Mouse (Mus musculus) heart, adult 11 months (tissue): ENCODE data around the gene 4930558K02Rik.

Experiments used
- DNase-seq: peaks from one replicate; pipeline ENCODE4 v3.0.0; 2022

4930558K02Rik gene

GRCm38 (mm10) chr1:161991846-161992245 is 12.4 kb upstream of the 4930558K02Rik start:
- DNase-seq, result peak; percentile 81

GRCm38 (mm10) chr1:161990684-161991578 is 11.5 kb upstream of the 4930558K02Rik start:
- no peak for DNase-seq

- DNase-seq, result peak; percentile 97
Measured at GRCm38 (mm10) chr1:161983979-161984566, 4.6 kb upstream of the 4930558K02Rik start.

GRCm38 (mm10) chr1:161983451-161983850 is 4.0 kb upstream of the 4930558K02Rik start:
- DNase-seq, result peak; percentile 95

- peak; percentile 63 for DNase-seq
Measured at GRCm38 (mm10) chr1:161980626-161981298, 1.3 kb upstream of the 4930558K02Rik start.

GRCm38 (mm10) chr1:161980046-161980445 is 610 bp upstream of the 4930558K02Rik start:
- no peak for DNase-seq

- DNase-seq, result peak; percentile 70
Measured at GRCm38 (mm10) chr1:161978173-161978700, 1.2 kb downstream of the 4930558K02Rik start.

GRCm38 (mm10) chr1:161977331-161977730 is 2.1 kb downstream of the 4930558K02Rik start:
- peak; percentile 96 for DNase-seq

GRCm38 (mm10) chr1:161976255-161977182 is 2.9 kb downstream of the 4930558K02Rik start:
- peak; percentile 94 for DNase-seq

- DNase-seq, result peak; percentile 52
Measured at GRCm38 (mm10) chr1:161972233-161972632, 7.2 kb downstream of the 4930558K02Rik start.

- DNase-seq, result peak; percentile 83
Measured at GRCm38 (mm10) chr1:161970874-161971273, 8.6 kb downstream of the 4930558K02Rik start.

- peak; percentile 99 for DNase-seq
Measured at GRCm38 (mm10) chr1:161968589-161969407, 10.6 kb downstream of the 4930558K02Rik start, which contains the start of gene Pigc. Gene Pigc, plus strand, starts transcription at chr1:161969186.

- peak; percentile 30 for DNase-seq
Measured at GRCm38 (mm10) chr1:161967936-161968335, 11.5 kb downstream of the 4930558K02Rik start.

GRCm38 (mm10) chr1:161962465-161963377 is 16.7 kb downstream of the 4930558K02Rik start:
- DNase-seq, result peak; percentile 72

GRCm38 (mm10) chr1:161957964-161958950 is 21.2 kb downstream of the 4930558K02Rik start:
- DNase-seq, result peak; percentile 62

- peak; percentile 85 for DNase-seq
Measured at GRCm38 (mm10) chr1:161955846-161956245, 23.6 kb downstream of the 4930558K02Rik start.

GRCm38 (mm10) chr1:161952599-161952998 is 26.8 kb downstream of the 4930558K02Rik start:
- no peak for DNase-seq

GRCm38 (mm10) chr1:161951009-161951779 is 28.2 kb downstream of the 4930558K02Rik start:
- peak; percentile 35 for DNase-seq
